Mouse (Mus musculus): ENCODE measurements around the gene Tfap4. TPM values are rescaled to one million over a fixed set of nuclear protein-coding genes. Genes with fewer than 3 reads are reported as not detected.

Tfap4 gene
- polyA plus RNA-seq, 1 experiment from 2014 or later: 32.6 TPM

DNA sequence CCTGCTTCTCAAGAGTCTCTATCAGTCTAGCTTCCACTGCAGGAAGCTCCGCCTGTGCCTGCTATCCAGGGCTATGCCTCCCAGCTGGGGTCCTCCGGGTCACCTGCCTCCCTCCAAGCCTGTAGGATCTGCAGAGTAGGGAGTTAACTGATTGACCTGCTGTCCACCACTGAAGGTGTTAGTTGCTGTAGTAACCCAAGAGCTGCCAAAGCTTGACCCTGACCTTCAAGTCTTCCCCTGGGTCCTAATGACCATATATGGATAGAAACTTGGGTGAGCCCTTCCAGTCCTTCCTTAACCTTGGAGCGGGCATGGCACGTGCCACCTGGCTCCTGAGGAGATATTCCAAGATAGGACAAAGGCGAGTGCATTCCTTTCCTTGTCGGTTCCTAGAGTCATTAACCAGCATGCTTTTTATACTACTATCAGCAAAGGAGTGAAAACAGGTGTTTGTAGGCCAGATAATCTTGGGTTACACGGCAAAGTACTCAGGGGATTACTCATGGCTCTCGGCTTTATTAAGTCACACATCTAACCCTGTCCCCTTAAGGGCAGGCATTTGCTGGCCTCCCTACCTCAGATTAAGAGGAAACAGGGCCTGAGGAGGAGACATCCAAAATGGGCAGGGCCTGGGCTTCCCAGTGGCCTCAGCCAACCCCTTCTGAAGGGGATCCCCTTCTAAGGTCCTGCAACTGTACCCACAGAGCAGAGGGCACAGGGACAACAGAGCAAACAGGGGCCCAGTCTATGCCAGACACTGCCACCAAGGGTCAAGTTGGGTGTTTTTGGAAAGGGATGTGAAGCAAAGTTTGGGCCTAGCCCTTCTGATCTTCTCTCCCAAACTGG lies 61.7 kb downstream of the Tfap4 start:
- H3K27me3 ChIP-seq (ENCODE audit: low read depth, poor library complexity, severe bottlenecking): no peaks in the 10 kb centered on the region
- DNase-seq (ENCODE audit: low spot score): no peak
- H3K27ac ChIP-seq (replicated peaks): no peak overlapping the region
- H3K9me3 ChIP-seq (replicated peaks): no peaks in the 10 kb centered on the region
- H3K4me1 ChIP-seq: 0 out of 2 replicates have a peak, but pooled peaks cover 3% of the 10 kb centered on the region
- H3K4me3 ChIP-seq: no peak overlapping the region
- H3K36me3 ChIP-seq: no peaks in the 10 kb centered on the region
- 84% methylated on average over 8 of the region's 8 CpGs for WGBS

- H3K36me3 ChIP-seq: peaks cover 5% of the 10 kb centered on the region; the same call in 1 of the 2 replicates
- H3K27me3 ChIP-seq (ENCODE audit: low read depth, poor library complexity, severe bottlenecking): no peaks in the 10 kb centered on the region
- 0 out of 2 replicates have a peak, but pooled peaks cover 3% of the 10 kb centered on the region for H3K4me1 ChIP-seq
- H3K27ac ChIP-seq (replicated peaks): no peak overlapping the region
- DNase-seq (ENCODE audit: low spot score): no peak
- 85% methylated on average over 3 of the region's 3 CpGs for WGBS
- no peak overlapping the region for H3K4me3 ChIP-seq
- H3K9me3 ChIP-seq (replicated peaks): no peaks in the 10 kb centered on the region
Measured at GRCm38 (mm10) chr16:4496470-4496869, 63.2 kb downstream of the Tfap4 start.

DNA sequence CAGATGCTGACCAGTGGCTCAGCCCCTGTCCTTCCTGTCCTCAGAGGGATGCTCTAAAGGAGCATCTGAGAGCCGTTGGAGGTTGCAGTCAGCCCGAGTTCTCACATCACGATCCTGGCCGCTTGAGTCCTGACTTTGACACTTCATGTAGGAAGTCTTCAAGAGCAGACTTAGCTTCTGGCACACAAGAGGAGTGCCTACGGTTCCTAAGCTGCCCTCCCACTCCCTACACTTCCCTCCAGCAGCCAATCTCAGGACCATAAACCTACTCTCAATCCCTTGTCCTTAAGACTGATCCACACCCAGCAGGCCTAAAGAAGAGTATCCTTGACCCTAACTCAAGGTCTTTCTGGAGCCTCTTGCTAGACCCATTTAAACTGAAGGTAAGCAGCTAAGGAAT lies 63.8 kb downstream of the Tfap4 start:
- Histone ChIP-seq H3K4me1 (0 out of 2 replicates have a peak, but pooled peaks cover 3% of the 10 kb centered on the region), H3K27me3 (ENCODE audit: low read depth, poor library complexity, severe bottlenecking) (no peaks in the 10 kb centered on the region), H3K36me3 (peaks cover 5% of the 10 kb centered on the region; the same call in 1 of the 2 replicates), H3K4me3 (no peak overlapping the region), H3K27ac (replicated peaks) (no peak overlapping the region), H3K9me3 (replicated peaks) (no peaks in the 10 kb centered on the region)
- WGBS: 93% methylated on average over 5 of the region's 5 CpGs
- no peak for DNase-seq (ENCODE audit: low spot score)

Other genes starting within 250 kb of the Tfap4 start
- gene Adcy9, start 139.4 kb downstream of the Tfap4 start, polyA plus RNA-seq (2016; fragmentation: Nextera tagmentation; extraction: Ambion mirVana): 0.56 and 0.92 TPM in 2 replicates
- gene Srl, start 18.0 kb downstream of the Tfap4 start, polyA plus RNA-seq (2016; fragmentation: Nextera tagmentation; extraction: Ambion mirVana): 21.0 and 22.1 TPM in 2 replicates
- 23.0 and 23.6 TPM in 2 replicates for gene Glis2, start 34.9 kb upstream of the Tfap4 start, polyA plus RNA-seq (2016; fragmentation: Nextera tagmentation; extraction: Ambion mirVana)
- 91.0 and 94.8 TPM in 2 replicates for gene Pam16, start 65.1 kb upstream of the Tfap4 start, polyA plus RNA-seq (2016; fragmentation: Nextera tagmentation; extraction: Ambion mirVana)
- gene Vasn, start 80.1 kb upstream of the Tfap4 start, polyA plus RNA-seq (2016; fragmentation: Nextera tagmentation; extraction: Ambion mirVana): 9.0 and 10.6 TPM in 2 replicates
- 59.9 and 66.1 TPM in 2 replicates for gene Dnaja3, start 80.1 kb upstream of the Tfap4 start, polyA plus RNA-seq (2016; fragmentation: Nextera tagmentation; extraction: Ambion mirVana)
- gene Coro7, start 119.9 kb upstream of the Tfap4 start, polyA plus RNA-seq (2016; fragmentation: Nextera tagmentation; extraction: Ambion mirVana): 21.4 and 25.0 TPM in 2 replicates
- 195 and 217 TPM in 2 replicates for gene Nmral1, start 159.5 kb upstream of the Tfap4 start, polyA plus RNA-seq (2016; fragmentation: Nextera tagmentation; extraction: Ambion mirVana)
- 73.9 and 76.1 TPM in 2 replicates for gene Hmox2, start 166.5 kb upstream of the Tfap4 start, polyA plus RNA-seq (2016; fragmentation: Nextera tagmentation; extraction: Ambion mirVana)
- 111 and 116 TPM in 2 replicates for gene Cdip1, start 230.4 kb upstream of the Tfap4 start, polyA plus RNA-seq (2016; fragmentation: Nextera tagmentation; extraction: Ambion mirVana)

All from midbrain, embryonic 10.5 days (tissue).